Mouse (Mus musculus): ENCODE data around the gene Gm10392. TPM values are rescaled to one million over a fixed set of nuclear protein-coding genes. Genes with fewer than 3 reads are reported as not detected.

Gm10392 gene
- polyA plus RNA-seq, 1 experiment from 2014 or later, result not detected

Other genes with a start within 250 kb of the Gm10392 start
- 0.10 and 0.12 TPM in 2 replicates for gene Coro6, start 56.8 kb downstream of the Gm10392 start, polyA plus RNA-seq (2016; fragmentation: Nextera tagmentation; extraction: Ambion mirVana)
- gene Ankrd13b, start 29.5 kb downstream of the Gm10392 start, polyA plus RNA-seq (2016; fragmentation: Nextera tagmentation; extraction: Ambion mirVana), result 23.0 and 25.1 TPM in 2 replicates
- 14.6 and 14.8 TPM in 2 replicates for gene Git1, start 25.6 kb downstream of the Gm10392 start, polyA plus RNA-seq (2016; fragmentation: Nextera tagmentation; extraction: Ambion mirVana)
- gene Abhd15, start 4.1 kb downstream of the Gm10392 start, polyA plus RNA-seq (2016; fragmentation: Nextera tagmentation; extraction: Ambion mirVana), result 3.8 and 4.8 TPM in 2 replicates
- gene Trp53i13, start 3.2 kb downstream of the Gm10392 start, polyA plus RNA-seq (2016; fragmentation: Nextera tagmentation; extraction: Ambion mirVana), result 30.7 and 31.7 TPM in 2 replicates
- 27.7 and 28.5 TPM in 2 replicates for gene Taok1, start 88.6 kb upstream of the Gm10392 start, polyA plus RNA-seq (2016; fragmentation: Nextera tagmentation; extraction: Ambion mirVana)
- 5.3 and 5.5 TPM in 2 replicates for gene Nufip2, start 167.0 kb upstream of the Gm10392 start, polyA plus RNA-seq (2016; fragmentation: Nextera tagmentation; extraction: Ambion mirVana)
- gene Cryba1, start 206.1 kb upstream of the Gm10392 start, polyA plus RNA-seq (2016; fragmentation: Nextera tagmentation; extraction: Ambion mirVana), result 1.1 and 1.3 TPM in 2 replicates
- gene Myo18a, start 244.0 kb upstream of the Gm10392 start, polyA plus RNA-seq (2016; fragmentation: Nextera tagmentation; extraction: Ambion mirVana), result 49.4 and 56.7 TPM in 2 replicates

Data from forebrain, embryonic 12.5 days (tissue).